Mouse (Mus musculus): ENCODE data around the gene Secisbp2.

DNA sequence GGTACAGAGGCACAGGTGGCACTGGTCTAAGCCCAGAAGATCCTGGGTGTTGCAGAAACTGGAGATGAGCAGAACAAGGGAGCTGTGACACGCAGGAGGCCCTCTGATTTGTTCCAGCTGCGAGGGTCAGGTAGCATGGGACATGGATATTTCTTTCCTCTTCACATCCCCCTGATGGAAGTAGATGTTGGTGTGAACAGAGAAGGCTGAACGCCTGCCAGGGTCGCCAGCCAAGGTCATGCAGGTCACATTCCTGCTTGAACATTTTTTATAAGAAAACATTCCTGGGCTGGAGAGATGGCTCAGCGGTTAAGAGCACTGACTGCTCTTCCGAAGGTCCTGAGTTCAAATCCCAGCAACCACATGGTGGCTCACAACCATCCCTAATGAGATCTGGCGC is 75.9 kb downstream of the Secisbp2 start:
- TF ChIP-seq CTCF (conservative IDR thresholded peaks at IDR 0.05; ENCODE audit: low read length) (no peak), POU5F1 (IDR thresholded peaks at IDR 0.05; ENCODE audit: borderline replicate concordance, low read length) (no peak)
